Mouse (Mus musculus): Measurements from ENCODE around the gene Atp1b4.
"Not testable (repeated sequence)": the region's sequence is repeated elsewhere in the genome, so short reads cannot be mapped to it uniquely, and the experiment has no call there.

Atp1b4 gene

GRCm38 (mm10) chrX:38315884-38316283 is at the start of gene Atp1b4:
Gene Atp1b4, plus strand, starts transcription at chrX:38316184.
- DNase-seq (ENCODE audit: low read depth), result no peak

- no peak for DNase-seq (ENCODE audit: low read depth)
These were observed 7.4 kb upstream of the Atp1b4 start for GRCm38 (mm10) chrX:38308597-38308996.

GRCm38 (mm10) chrX:38311054-38311453 is 4.9 kb upstream of the Atp1b4 start:
- DNase-seq (ENCODE audit: low read depth), result no peak

- no peak for DNase-seq (ENCODE audit: low read depth)
These were observed 2.9 kb upstream of the Atp1b4 start for GRCm38 (mm10) chrX:38312910-38313625.

DNA sequence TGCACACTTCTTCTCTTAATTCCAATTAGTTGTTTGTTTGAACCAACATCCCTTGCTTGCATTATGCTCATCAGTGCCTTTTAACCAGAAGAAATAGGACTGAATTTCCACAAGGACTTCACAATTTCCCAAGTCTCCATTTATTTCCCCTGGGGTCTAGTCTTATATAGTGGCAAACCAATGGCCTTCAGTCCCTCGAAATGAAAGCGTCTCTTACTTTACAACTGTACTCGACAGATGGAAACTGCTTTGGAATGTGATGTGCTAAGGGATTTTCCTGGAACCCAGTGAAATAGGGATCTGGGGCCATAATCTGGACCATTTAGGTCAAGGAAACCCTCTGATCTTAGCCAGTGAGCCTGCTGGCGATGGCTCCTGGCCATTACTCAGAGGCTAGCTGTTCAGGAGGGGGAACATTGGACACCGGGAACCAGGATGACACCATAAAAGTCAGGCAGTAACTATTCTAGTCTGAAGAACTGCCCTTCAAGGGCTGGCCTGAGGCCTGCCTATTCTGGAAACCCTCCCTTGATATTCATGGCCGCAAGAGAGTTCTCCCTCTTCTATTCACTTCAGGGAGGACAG is 2.3 kb upstream of the Atp1b4 start:
- DNase-seq (ENCODE audit: low read depth), result no peak

DNA sequence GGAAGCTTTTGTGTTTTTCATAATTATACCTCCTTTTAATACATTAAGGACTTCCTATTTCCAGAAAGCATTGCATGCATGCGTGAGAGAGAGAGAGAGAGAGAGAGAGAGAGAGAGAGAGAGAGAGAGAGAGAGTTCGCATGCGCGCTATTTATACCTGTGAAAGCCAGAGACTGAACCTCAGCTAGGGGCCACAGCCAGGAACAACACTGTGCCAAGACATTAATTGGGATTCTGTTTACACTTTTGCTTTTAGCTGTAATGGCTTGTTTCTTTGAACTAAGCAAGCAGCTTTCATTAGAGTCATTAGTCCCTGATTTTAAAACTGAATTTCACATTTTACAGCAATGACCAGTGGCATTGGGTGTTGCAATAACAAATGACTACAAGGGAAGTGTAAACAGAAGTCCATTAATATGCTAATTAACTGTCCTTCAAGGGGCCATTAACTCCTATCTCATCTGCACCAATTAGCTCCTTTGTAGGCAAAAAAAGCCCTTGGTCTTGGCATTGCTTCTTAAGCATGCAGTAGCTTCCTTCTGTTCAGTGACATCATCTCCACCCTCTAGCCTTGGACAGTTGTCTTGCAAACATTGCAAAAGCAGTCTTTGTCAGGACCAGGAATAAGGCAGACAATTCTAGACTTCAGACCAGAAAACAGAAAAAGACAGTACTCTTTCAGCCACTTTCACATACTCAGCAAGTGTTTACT is 14.9 kb downstream of the Atp1b4 start:
- DNase-seq (ENCODE audit: low read depth), result no peak

- peak; percentile 2 for DNase-seq (ENCODE audit: low read depth)
These were observed 18.6 kb downstream of the Atp1b4 start for GRCm38 (mm10) chrX:38334329-38335279.

GRCm38 (mm10) chrX:38362016-38362415 is 46.0 kb downstream of the Atp1b4 start:
- no peak for DNase-seq (ENCODE audit: low read depth)

DNA sequence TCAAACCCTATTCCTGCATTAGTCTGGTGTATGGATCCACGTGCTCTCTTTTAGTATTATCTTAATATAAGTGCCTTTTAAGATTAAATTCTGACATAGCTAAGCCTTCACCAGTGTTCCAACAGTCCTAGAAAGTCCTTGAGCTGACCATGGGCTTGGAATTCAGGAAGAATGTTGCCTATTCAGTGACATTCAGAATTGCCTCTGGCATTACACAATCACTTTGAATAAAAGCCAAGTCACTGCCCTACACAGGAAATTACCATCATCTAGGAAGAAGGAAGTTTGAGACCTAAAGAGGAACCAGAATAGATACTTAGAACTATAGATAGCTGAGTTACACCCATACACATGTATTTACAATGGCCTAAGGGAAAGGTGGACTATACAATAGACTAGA is 48.6 kb downstream of the Atp1b4 start:
- not testable (repeated sequence) for DNase-seq (ENCODE audit: low read depth)

- not testable (repeated sequence) for DNase-seq (ENCODE audit: low read depth)
These were observed 57.2 kb downstream of the Atp1b4 start for GRCm38 (mm10) chrX:38373169-38373568.
